ENCODE assay signal across 32 mouse cellular contexts in genomic region chr4:86385121-86385520, GRCm38 (mm10).
"Had no signal": no experiment of that assay in that cellular context is flagged by ENCODE, and none has a peak within 500 bp of the region (broad histone marks: within the 10 kb centered on the region; RNA-seq: fewer than 3 reads in every experiment).

No protein-coding gene starts in this region.

- H3K4me3 ChIP-seq: heart, embryonic 10.5 days; heart, embryonic 12.5 days; heart, embryonic 13.5 days; heart, embryonic 15.5 days; hindbrain, embryonic 10.5 days; hindbrain, embryonic 12.5 days; hindbrain, embryonic 13.5 days; hindbrain, embryonic 15.5 days; intestine, embryonic 15.5 days; kidney, embryonic 15.5 days; layer of hippocampus, adult 2 months; left cerebral cortex, adult 2 months had no signal

- DNase-seq: heart, postnatal 10 days; heart, postnatal 14 days; heart, postnatal 36 days; kidney, adult 11 months; kidney, adult 9 months; kidney, postnatal 10 days; kidney, postnatal 14 days; kidney, postnatal 25 days; kidney, postnatal 36 days; kidney, postnatal 4 days; layer of hippocampus, adult 9-11 months; layer of hippocampus, postnatal 36 days had no signal

- ATAC-seq: hindbrain, embryonic 16.5 days; hindbrain, postnatal 0 days; inflammation-experienced regulatory T-cells, adult 6 months; intestine, embryonic 15.5 days; intestine, embryonic 16.5 days; intestine, postnatal 0 days had no signal

- H3K27ac ChIP-seq: heart, embryonic 10.5 days; heart, embryonic 13.5 days; heart, embryonic 15.5 days; hindbrain, embryonic 10.5 days; hindbrain, embryonic 12.5 days; hindbrain, embryonic 13.5 days; hindbrain, embryonic 14.5 days; hindbrain, embryonic 15.5 days; hindbrain, postnatal 0 days; intestine, embryonic 15.5 days; kidney, embryonic 15.5 days; kidney, postnatal 0 days; layer of hippocampus, adult 2 months; left cerebral cortex, adult 2 months had no signal

- H3K9ac ChIP-seq: heart, embryonic 12.5 days; heart, embryonic 13.5 days; heart, embryonic 15.5 days; hindbrain, embryonic 12.5 days; hindbrain, embryonic 13.5 days; hindbrain, embryonic 14.5 days; hindbrain, embryonic 15.5 days; intestine, embryonic 15.5 days; kidney, embryonic 15.5 days had no signal

- H3K4me1 ChIP-seq: heart, embryonic 10.5 days; hindbrain, embryonic 12.5 days; hindbrain, embryonic 13.5 days; hindbrain, embryonic 15.5 days had no signal

- H3K4me2 ChIP-seq: heart, embryonic 11.5 days; heart, embryonic 12.5 days; heart, embryonic 13.5 days; heart, embryonic 15.5 days; hindbrain, embryonic 12.5 days; hindbrain, embryonic 13.5 days; hindbrain, embryonic 14.5 days; hindbrain, embryonic 15.5 days; intestine, embryonic 15.5 days; kidney, embryonic 15.5 days had no signal

- H3K27me3 ChIP-seq: heart, embryonic 12.5 days; heart, embryonic 13.5 days; heart, embryonic 15.5 days; hindbrain, embryonic 12.5 days; hindbrain, embryonic 13.5 days; hindbrain, embryonic 15.5 days; intestine, embryonic 15.5 days; kidney, embryonic 15.5 days had no signal

- H3K9me3 ChIP-seq: heart, embryonic 10.5 days; heart, embryonic 12.5 days; heart, embryonic 13.5 days; heart, embryonic 15.5 days; hindbrain, embryonic 10.5 days; hindbrain, embryonic 12.5 days; hindbrain, embryonic 13.5 days; hindbrain, embryonic 15.5 days; intestine, embryonic 15.5 days; kidney, embryonic 15.5 days had no signal

- H3K36me3 ChIP-seq: heart, embryonic 10.5 days; heart, embryonic 15.5 days; hindbrain, embryonic 10.5 days; hindbrain, embryonic 12.5 days; hindbrain, embryonic 13.5 days; hindbrain, embryonic 15.5 days; intestine, embryonic 15.5 days; kidney, embryonic 15.5 days had no signal
